Mouse (Mus musculus) midbrain, embryonic 14.5 days (tissue): ENCODE measurements around the gene Pdzd7. TPM values are rescaled to one million over a fixed set of nuclear protein-coding genes. Genes with fewer than 3 reads are reported as not detected.

Experiments
- ATAC-seq: fragments of 200-750 bp; cut with Nextera tagmentation; 2 replicates; pipeline ENCODE4 v1.8.0; 2017; ENCODE audit warnings: moderate number of reproducible peaks, moderate library complexity; ENCODE audit not compliant: low FRiP score, low TSS enrichment
- DNase-seq: peaks from one replicate; pipeline ENCODE4 v3.0.0-alpha.2; 2015
- H3K27ac ChIP-seq: fragments of 300-500 bp; sonication (generic); replicated peaks from 2 replicates; pipeline ENCODE4 v1.5.1; 2014; ENCODE audit warnings: mild to moderate bottlenecking, low read depth, low read length, moderate library complexity
- H3K27me3 ChIP-seq: fragments of 300-500 bp; sonication (generic); 2 replicates; pipeline ENCODE4 v1.6.1; 2014; ENCODE audit warnings: low read length, control low read depth, mixed read lengths; ENCODE audit not compliant: control insufficient read depth, insufficient read depth
- H3K36me3 ChIP-seq: fragments of 300-500 bp; sonication (generic); 2 replicates; pipeline ENCODE4 v1.6.1; 2014; ENCODE audit warnings: low read length, control low read depth; ENCODE audit not compliant: control insufficient read depth, insufficient read depth
- H3K4me1 ChIP-seq: fragments of 300-500 bp; sonication (generic); 2 replicates; pipeline ENCODE4 v1.6.1; 2014; ENCODE audit warnings: mild to moderate bottlenecking, antibody characterized with exemption, low read length, control low read depth; ENCODE audit not compliant: control insufficient read depth, insufficient read depth
- H3K4me2 ChIP-seq: fragments of 300-500 bp; sonication (generic); 2 replicates; pipeline ENCODE4 v1.6.1; 2014; ENCODE audit warnings: mild to moderate bottlenecking, low read length, moderate library complexity
- H3K4me3 ChIP-seq: fragments of 300-500 bp; sonication (generic); replicated peaks from 2 replicates; pipeline ENCODE4 v1.5.1; 2014; ENCODE audit warnings: low read depth, low read length
- H3K9ac ChIP-seq: fragments of 300-500 bp; sonication (generic); replicated peaks from 2 replicates; pipeline ENCODE4 v1.6.1; 2014; ENCODE audit warnings: mild to moderate bottlenecking, low read length, moderate library complexity
- H3K9me3 ChIP-seq: fragments of 300-500 bp; sonication (generic); 2 replicates; pipeline ENCODE4 v1.6.1; 2016; ENCODE audit warnings: low read length, control low read depth, mixed read lengths; ENCODE audit not compliant: control insufficient read depth
- WGBS: fragments of 180-500 bp; shearing (Covaris S2); extraction: QIAGEN DNeasy Blood & Tissue Kit; methylation state at CpG from one replicate; pipeline ENCODE4 v1.1.7; 2014; 5-methylcytosine and 5-hydroxymethylcytosine counted together
- polyA plus RNA-seq: library from polyadenylated mRNA; unstranded; fragments of >200 nt; fragmentation: Nextera tagmentation; extraction: Ambion mirVana; gene quantifications from 2 replicates; pipeline ENCODE4 v1.2.1, GENCODE M21; 2014

The Pdzd7 gene
- polyA plus RNA-seq, 1 experiment from 2014 or later: 2.8 TPM

DNA sequence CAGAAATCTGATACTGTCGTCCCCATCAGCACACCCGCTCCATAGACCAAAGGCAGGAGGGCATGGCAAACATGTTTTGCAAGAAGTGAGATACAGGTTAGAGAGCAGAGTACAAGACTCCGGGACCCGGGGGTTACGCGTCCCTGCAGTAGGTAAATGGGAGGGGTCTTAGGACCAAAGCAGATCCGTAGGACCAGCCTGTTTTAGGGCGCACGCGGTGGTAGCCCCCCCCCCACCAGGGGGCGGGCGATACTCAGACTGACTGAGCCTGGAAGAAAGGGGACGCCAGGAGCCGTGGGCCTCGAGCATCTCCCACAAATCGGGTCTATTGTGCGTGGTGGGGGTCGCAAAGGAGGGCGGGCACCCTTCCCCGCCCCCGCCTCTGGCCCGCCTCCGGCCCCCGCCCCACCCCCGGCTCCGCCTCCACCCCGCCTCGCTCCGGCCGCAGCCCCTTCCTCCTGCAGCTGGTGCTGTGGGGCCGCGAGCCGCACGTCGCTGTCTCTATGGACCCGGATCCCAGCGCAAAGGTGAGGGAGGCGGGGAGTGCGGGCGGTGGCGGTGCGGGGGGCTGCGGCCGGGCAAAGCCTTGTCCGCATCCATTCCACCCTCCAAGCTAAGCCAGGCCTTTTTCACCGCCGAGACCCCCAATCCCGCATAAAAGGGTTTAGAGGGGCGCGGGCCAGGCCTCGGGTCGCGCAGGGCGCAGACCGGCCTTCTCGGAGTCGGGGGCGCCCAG is 56.5 kb downstream of the Pdzd7 start, which contains the start of gene Sema4g:
TSS of gene Sema4g (plus strand) at position 271 of the 736 bp plus-strand sequence.
- H3K27ac ChIP-seq: peak within 1 kb of the TSS; percentile 73
- ATAC-seq: peak; percentile 80
- H3K9me3 ChIP-seq: no peaks in the 10 kb centered on the region
- peak within 1 kb of the TSS; percentile 84 for H3K9ac ChIP-seq
- H3K4me1 ChIP-seq: peaks cover 23% of the 10 kb centered on the region
- WGBS: under 1% methylated on average over 51 of the region's 58 CpGs
- no peaks in the 10 kb centered on the region for H3K27me3 ChIP-seq
- peak; percentile 83 for DNase-seq
- peak within 1 kb of the TSS; percentile 70 for H3K4me2 ChIP-seq
- H3K4me3 ChIP-seq: peak within 1 kb of the TSS; percentile 80
- H3K36me3 ChIP-seq: peaks cover 17% of the 10 kb centered on the region

DNA sequence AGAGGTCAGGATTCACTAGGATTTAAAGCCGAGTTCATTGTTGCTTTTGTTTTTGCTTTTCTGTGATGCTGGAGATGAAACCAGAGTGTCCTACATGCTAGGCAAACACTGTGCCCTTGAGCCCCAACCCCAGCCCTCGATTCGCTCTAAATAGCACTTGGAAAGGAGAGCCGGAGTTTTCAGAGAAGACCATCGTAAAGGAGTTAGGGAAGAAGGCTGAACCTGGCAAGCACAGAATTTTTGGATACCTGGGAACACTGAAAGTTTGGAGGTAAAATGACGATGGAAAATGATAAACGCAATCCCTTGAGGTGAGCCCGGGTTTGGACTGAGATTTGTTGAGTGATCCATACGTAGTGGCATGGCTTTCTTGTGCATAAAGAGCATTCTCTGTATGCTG is 57.2 kb downstream of the Pdzd7 start:
- 0 out of 2 replicates have a peak overlapping the region, but pooled peaks have one; percentile 73 for H3K27ac ChIP-seq
- H3K4me1 ChIP-seq: peaks cover 23% of the 10 kb centered on the region
- WGBS: 21% methylated on average over 9 of the region's 9 CpGs
- H3K27me3 ChIP-seq: no peaks in the 10 kb centered on the region
- no peak for ATAC-seq
- peaks cover 14% of the 10 kb centered on the region for H3K36me3 ChIP-seq
- H3K9ac ChIP-seq: peak overlapping the region; percentile 84
- H3K9me3 ChIP-seq: no peaks in the 10 kb centered on the region
- peak overlapping the region; percentile 80 for H3K4me3 ChIP-seq
- H3K4me2 ChIP-seq: peak overlapping the region; percentile 70
- DNase-seq: no peak

DNA sequence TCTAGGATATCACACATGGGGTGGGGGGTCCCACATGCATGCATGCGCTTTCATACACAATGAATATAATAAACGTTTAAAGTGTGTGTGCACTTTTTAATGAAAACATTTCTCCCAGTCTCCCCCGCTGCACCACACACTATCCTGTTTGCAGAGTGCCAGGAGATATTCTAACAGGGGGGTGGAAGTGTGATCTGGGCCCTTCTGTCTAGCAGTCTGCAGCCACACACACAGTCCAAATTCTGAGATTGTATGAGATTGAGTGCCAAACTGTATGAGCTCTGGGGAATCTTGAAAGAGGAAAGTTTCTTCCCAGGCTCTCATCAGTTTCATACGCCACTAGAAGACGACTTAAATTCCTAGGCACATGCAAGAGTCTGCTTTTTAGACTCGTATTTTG is 57.7 kb downstream of the Pdzd7 start:
- Histone ChIP-seq H3K9ac (no peak overlapping the region), H3K27ac (no peak overlapping the region), H3K4me2 (no peak overlapping the region), H3K4me1 (peaks cover 23% of the 10 kb centered on the region), H3K27me3 (no peaks in the 10 kb centered on the region), H3K36me3 (peaks cover 9% of the 10 kb centered on the region), H3K4me3 (no peak overlapping the region), H3K9me3 (no peaks in the 10 kb centered on the region)
- 54% methylated on average over 6 of the region's 6 CpGs for WGBS
- DNase-seq (no peak), ATAC-seq (no peak)

GRCm38 (mm10) chr19:44987004-44987403 is 58.5 kb downstream of the Pdzd7 start:
- ATAC-seq (no peak), DNase-seq (no peak)

GRCm38 (mm10) chr19:44985159-44985988 is 60.1 kb downstream of the Pdzd7 start:
- Histone ChIP-seq H3K9me3 (no peaks in the 10 kb centered on the region), H3K27me3 (no peaks in the 10 kb centered on the region), H3K36me3 (peaks cover 17% of the 10 kb centered on the region), H3K4me1 (peaks cover 8% of the 10 kb centered on the region), H3K4me2 (no peak overlapping the region), H3K4me3 (no peak overlapping the region), H3K9ac (no peak overlapping the region), H3K27ac (no peak overlapping the region)
- DNase-seq (no peak), ATAC-seq (no peak)
- 69% methylated on average over 5 of the region's 5 CpGs for WGBS

More at GRCm38 (mm10) chr19:44987004-44987403, 58.5 kb downstream of the Pdzd7 start:
- Histone ChIP-seq H3K4me3 (no peak overlapping the region), H3K36me3 (peaks cover 4% of the 10 kb centered on the region), H3K9me3 (no peaks in the 10 kb centered on the region), H3K9ac (no peak overlapping the region), H3K27me3 (no peaks in the 10 kb centered on the region), H3K4me1 (peaks cover 23% of the 10 kb centered on the region), H3K4me2 (no peak overlapping the region), H3K27ac (no peak overlapping the region)
- WGBS: 70% methylated on average over 6 of the region's 6 CpGs

- H3K4me1 ChIP-seq: no peaks in the 10 kb centered on the region; the same call in 1 of the 2 replicates
- no peak for ATAC-seq
- WGBS: 95% methylated on average over 4 of the region's 4 CpGs
Observed at GRCm38 (mm10) chr19:44984420-44984819, 61.1 kb downstream of the Pdzd7 start.

DNA sequence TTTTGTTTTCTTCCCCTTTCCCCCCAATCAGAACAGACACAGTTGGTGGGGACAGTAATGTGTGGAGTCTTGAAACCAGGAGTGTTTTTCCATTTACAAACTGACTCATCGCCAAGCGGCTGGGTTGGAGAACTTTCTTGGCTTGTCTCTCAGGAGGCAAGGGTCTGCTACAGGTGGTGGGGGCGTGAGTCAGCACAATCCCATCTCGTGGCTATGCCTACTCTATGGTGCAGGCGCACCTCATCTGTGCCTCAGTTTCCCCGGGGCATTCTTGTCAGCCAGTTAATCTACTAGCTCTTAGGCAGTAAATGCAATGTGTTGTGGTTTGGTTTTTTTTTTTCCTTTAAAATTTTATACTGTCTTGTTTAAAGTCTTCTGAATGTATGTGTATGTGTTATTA is 62.2 kb downstream of the Pdzd7 start:
- Histone ChIP-seq H3K4me1 (no peaks in the 10 kb centered on the region; the same call in 1 of the 2 replicates), H3K36me3 (peaks cover 36% of the 10 kb centered on the region), H3K27ac (no peak overlapping the region)

More at GRCm38 (mm10) chr19:44984420-44984819, 61.1 kb downstream of the Pdzd7 start:
- H3K27ac ChIP-seq: no peak overlapping the region
- peaks cover 26% of the 10 kb centered on the region for H3K36me3 ChIP-seq
- H3K9ac ChIP-seq: no peak overlapping the region
- H3K4me3 ChIP-seq: no peak overlapping the region
- H3K4me2 ChIP-seq: no peak overlapping the region
- no peak for DNase-seq
- H3K9me3 ChIP-seq: no peaks in the 10 kb centered on the region
- no peaks in the 10 kb centered on the region for H3K27me3 ChIP-seq

DNA sequence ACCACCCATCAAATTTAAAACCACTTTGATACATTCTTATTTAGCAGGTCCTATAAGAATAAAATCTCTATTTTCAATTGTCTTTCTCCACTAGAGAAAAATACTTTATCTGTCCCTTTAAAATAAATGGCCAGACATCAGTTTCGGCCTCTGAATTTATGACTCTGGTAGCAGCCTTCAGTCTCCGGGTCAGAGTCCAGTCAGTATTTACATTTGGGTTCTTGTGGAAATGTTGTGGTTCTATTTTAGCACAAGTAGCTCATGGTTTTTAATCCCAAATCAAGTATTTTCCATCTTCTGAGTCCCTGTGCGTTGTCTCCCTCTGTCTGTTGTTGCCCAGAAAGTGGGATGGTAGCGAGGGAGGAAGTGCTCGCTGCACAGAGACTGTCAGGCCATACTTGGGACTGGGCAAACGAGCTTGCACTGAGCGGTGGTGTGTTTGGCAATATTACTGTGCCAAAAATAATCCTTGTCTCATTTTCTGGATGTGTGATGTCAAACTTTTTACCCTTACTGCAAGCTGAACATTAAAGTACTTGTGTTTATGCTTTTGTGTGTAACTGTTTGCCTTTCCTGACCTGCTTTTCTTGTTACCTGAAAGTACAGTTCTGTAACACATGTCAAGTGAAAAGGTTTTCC is 62.9 kb downstream of the Pdzd7 start:
- H3K9ac ChIP-seq: no peak overlapping the region
- no peak for DNase-seq
- no peak overlapping the region for H3K4me3 ChIP-seq
- no peak for ATAC-seq
- H3K9me3 ChIP-seq: no peaks in the 10 kb centered on the region
- no peak overlapping the region for H3K4me2 ChIP-seq
- no peak overlapping the region for H3K27ac ChIP-seq
- no peaks in the 10 kb centered on the region for H3K27me3 ChIP-seq
- whole genome bisulfite sequencing: 88% methylated on average over 7 of the region's 7 CpGs
- H3K4me1 ChIP-seq: no peaks in the 10 kb centered on the region
- H3K36me3 ChIP-seq: peaks cover 44% of the 10 kb centered on the region

More for the DNA sequence above, 62.2 kb downstream of the Pdzd7 start:
- ATAC-seq (no peak), DNase-seq (no peak)
- Histone ChIP-seq H3K4me3 (no peak overlapping the region), H3K9me3 (no peaks in the 10 kb centered on the region), H3K4me2 (no peak overlapping the region), H3K9ac (no peak overlapping the region), H3K27me3 (no peaks in the 10 kb centered on the region)
- WGBS: 93% methylated on average over 6 of the region's 6 CpGs
